Mouse (Mus musculus) hindbrain, embryonic 13.5 days (tissue): ENCODE results near the gene Mgat2. TPM values are rescaled to one million over a fixed set of nuclear protein-coding genes. Genes with fewer than 3 reads are reported as not detected.
"Not testable (repeated sequence)": the region's sequence is repeated elsewhere in the genome, so short reads cannot be mapped to it uniquely, and the experiment has no call there.

Experiments
- ATAC-seq: fragments of 200-750 bp; cut with Nextera tagmentation; 2 replicates; pipeline ENCODE4 v1.8.0; 2017; ENCODE audit warnings: moderate TSS enrichment; ENCODE audit not compliant: low FRiP score
- H3K27ac ChIP-seq: fragments of 300-500 bp; sonication (generic); 2 replicates; pipeline ENCODE4 v1.5.1; 2015; ENCODE audit warnings: inconsistent platforms, mild to moderate bottlenecking, moderate library complexity
- H3K27me3 ChIP-seq: fragments of 300-500 bp; sonication (generic); 2 replicates; pipeline ENCODE4 v1.6.1; 2015; ENCODE audit warnings: mild to moderate bottlenecking, inconsistent platforms
- H3K36me3 ChIP-seq: fragments of 300-500 bp; sonication (generic); 2 replicates; pipeline ENCODE4 v1.6.1; 2015; ENCODE audit warnings: mild to moderate bottlenecking, inconsistent platforms
- H3K4me1 ChIP-seq: fragments of 300-500 bp; sonication (generic); replicated peaks from 2 replicates; pipeline ENCODE4 v1.6.1; 2015; ENCODE audit warnings: inconsistent platforms
- H3K4me2 ChIP-seq: fragments of 300-500 bp; sonication (generic); 2 replicates; pipeline ENCODE4 v1.6.1; 2015; ENCODE audit warnings: inconsistent platforms, mild to moderate bottlenecking, moderate library complexity
- H3K4me3 ChIP-seq: fragments of 300-500 bp; sonication (generic); 2 replicates; pipeline ENCODE4 v1.5.1; 2015; ENCODE audit warnings: mild to moderate bottlenecking, inconsistent platforms
- H3K9ac ChIP-seq: fragments of 300-500 bp; sonication (generic); 2 replicates; pipeline ENCODE4 v1.6.1; 2015; ENCODE audit warnings: mild to moderate bottlenecking, inconsistent platforms
- H3K9me3 ChIP-seq: fragments of 300-500 bp; sonication (generic); 2 replicates; pipeline ENCODE4 v1.6.1; 2016; ENCODE audit warnings: inconsistent platforms
- WGBS: fragments of 180-500 bp; shearing (Covaris S2); methylation state at CpG from one replicate; pipeline ENCODE4 v1.1.7; 2015; 5-methylcytosine and 5-hydroxymethylcytosine counted together
- polyA plus RNA-seq: library from polyadenylated mRNA; unstranded; fragments of >200 nt; fragmentation: Nextera tagmentation; extraction: Ambion mirVana; gene quantifications from 2 replicates; pipeline ENCODE4 v1.2.1, GENCODE M21; 2015

The Mgat2 gene
- polyA plus RNA-seq: 32.8 and 34.1 TPM in 2 replicates

DNA sequence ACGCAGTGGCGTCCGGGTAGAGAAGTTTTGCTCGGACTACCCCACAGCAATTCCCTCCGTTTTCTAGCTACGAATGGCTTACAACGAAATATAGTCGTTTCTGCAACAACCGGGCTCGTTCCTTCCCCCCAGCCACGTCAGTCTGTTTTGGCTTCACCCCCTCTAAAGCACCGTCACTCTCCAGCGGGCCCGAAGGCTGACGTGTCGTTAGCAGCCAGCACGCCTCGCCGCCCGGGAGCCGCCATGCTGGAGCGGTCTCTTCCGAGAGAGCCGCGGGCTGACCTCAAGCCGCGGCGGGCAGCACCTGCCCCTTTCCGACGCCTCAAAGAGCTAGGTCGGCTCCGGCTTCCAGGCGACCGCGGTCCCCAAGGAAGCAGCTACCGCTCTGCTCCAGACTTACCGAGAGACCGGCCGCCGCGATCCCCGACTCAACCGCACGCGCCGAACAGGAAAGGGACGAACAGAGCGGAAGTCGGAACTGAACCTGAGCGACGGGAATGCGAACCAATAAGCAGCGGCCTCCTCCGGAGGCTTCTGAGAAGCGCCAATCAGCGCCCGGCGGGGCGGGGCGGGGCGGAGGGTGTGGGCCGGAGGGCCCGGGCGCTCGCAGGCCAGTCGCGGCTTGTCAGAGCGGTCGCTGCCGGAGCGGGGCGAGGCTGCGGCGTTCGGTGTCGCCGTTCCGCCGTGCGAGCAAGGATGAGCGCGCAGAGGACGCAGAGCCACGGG, at the start of gene Mgat2, which contains the start of gene Rpl36al:
Gene Mgat2 (plus strand): TSS at position 575 of the 726 bp plus-strand sequence.
Gene Rpl36al (minus strand): TSS at position 501 of the 726 bp plus-strand sequence.
- Histone ChIP-seq H3K9me3 (no peaks in the 10 kb centered on the region), H3K4me3 (peak within 1 kb of the TSS; percentile 90), H3K4me1 (peaks cover 30% of the 10 kb centered on the region), H3K27ac (peak within 1 kb of the TSS; percentile 95), H3K4me2 (peak within 1 kb of the TSS; percentile 90), H3K36me3 (peaks cover 14% of the 10 kb centered on the region), H3K27me3 (no peaks in the 10 kb centered on the region), H3K9ac (peak within 1 kb of the TSS; percentile 96)
- peak; percentile 99 for ATAC-seq
- WGBS: under 1% methylated on average over 83 of the region's 84 CpGs

DNA sequence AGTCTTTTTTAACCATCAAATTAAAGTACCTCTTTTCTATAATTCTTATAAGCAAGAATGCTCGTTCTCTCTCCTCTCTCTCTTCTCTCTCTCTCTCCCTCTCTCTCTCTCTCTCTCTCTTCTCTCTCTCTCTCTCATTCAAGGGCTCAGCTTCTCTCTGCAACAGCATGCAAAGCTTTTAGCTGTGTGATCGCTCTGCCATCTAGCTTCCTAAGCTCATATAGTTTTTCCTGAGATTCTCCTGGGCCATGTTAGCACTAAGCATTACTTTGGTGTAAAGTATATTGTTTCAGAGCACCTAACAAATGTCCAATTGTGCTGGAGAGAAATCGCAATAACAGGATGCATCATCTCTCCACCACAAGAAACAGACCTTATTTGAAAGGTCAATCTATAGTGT, 44.8 kb upstream of the Mgat2 start:
- no peak for ATAC-seq
- H3K9ac ChIP-seq: no peak overlapping the region
- H3K27ac ChIP-seq: no peak overlapping the region
- no peaks in the 10 kb centered on the region for H3K4me1 ChIP-seq
- H3K36me3 ChIP-seq: no peaks in the 10 kb centered on the region
- H3K4me2 ChIP-seq: no peak overlapping the region
- H3K27me3 ChIP-seq: no peaks in the 10 kb centered on the region
- no peak overlapping the region for H3K4me3 ChIP-seq
- no peaks in the 10 kb centered on the region for H3K9me3 ChIP-seq
- WGBS: 90% methylated on average over 3 of the region's 3 CpGs

DNA sequence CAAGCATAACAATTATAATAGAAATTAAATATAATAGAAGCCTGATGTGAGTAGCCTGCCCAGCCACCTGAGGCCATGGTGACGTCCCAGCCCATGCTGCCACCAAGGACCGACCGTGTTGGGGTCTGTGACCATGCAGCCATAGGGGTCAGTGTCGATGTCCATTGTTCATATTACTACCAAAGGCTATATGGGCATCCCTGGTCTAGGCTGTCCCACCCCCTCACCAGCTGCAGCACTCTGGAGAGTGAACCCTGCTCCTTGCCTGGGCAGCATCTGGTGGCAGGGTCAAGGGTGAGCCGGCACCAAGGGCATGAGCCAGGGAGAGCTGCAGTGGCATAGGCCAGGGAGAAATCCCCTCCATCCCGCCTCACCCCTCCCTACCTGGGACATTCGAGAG, 44.1 kb upstream of the Mgat2 start:
- Histone ChIP-seq H3K9ac (no peak overlapping the region), H3K4me3 (no peak overlapping the region), H3K27me3 (no peaks in the 10 kb centered on the region), H3K27ac (no peak overlapping the region), H3K4me2 (no peak overlapping the region), H3K36me3 (no peaks in the 10 kb centered on the region), H3K9me3 (no peaks in the 10 kb centered on the region), H3K4me1 (no peaks in the 10 kb centered on the region)
- no peak for ATAC-seq
- WGBS: 96% methylated on average over 7 of the region's 7 CpGs

DNA sequence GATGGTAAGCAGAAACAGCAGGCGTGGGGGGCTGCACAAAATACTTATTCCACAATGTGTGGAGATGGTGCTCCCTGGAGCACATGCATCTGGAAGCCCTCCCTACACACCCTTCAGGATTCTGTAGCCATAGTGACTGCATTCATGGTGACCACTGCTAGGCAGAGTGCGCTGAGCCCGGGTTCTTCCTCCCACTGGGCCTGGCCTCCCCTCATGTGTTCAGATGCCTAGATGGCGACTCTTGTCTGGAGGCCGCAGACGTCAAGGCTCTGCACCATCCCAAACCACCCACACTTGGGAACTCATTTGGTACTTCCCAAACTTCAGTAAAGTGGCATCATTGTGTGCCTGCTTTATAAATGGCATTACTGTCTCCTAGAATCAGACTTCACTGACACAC, 40.5 kb upstream of the Mgat2 start:
- no peaks in the 10 kb centered on the region for H3K27me3 ChIP-seq
- H3K36me3 ChIP-seq: no peaks in the 10 kb centered on the region
- H3K4me3 ChIP-seq: no peak overlapping the region
- no peak for ATAC-seq
- no peaks in the 10 kb centered on the region for H3K9me3 ChIP-seq
- H3K27ac ChIP-seq: no peak overlapping the region
- 73% methylated on average over 6 of the region's 6 CpGs for WGBS
- no peaks in the 10 kb centered on the region for H3K4me1 ChIP-seq
- no peak overlapping the region for H3K4me2 ChIP-seq
- H3K9ac ChIP-seq: no peak overlapping the region

DNA sequence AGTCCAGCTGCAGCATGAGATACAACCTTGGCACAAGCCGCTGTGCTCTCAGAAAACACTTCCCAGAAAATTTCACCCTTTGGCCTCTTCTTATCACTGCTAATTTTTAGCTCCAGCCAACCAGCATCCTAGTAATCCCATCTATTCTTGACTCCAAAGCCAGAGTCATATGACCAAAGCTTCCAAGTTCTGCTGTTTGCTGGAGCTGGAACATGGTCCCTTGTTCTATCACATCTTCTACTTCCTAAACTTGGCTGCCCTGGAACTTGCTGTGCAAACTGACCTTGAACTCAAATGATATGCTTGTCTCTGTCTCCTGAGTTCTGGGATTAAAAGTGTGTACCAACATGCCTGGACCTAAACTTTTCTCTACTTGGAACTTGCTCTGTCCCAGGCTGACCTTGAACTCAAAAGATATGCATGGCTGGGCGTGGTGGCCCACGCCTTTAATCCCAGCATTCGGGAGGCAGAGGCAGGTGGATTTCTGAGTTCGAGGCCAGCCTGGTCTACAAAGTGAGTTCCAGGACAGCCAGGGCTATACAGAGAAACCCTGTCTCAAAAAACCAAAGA, 36.7 kb upstream of the Mgat2 start:
- 97% methylated on average over 5 of the region's 5 CpGs for WGBS
- no peak for ATAC-seq
- H3K36me3 ChIP-seq: no peaks in the 10 kb centered on the region
- H3K9ac ChIP-seq: no peak overlapping the region
- no peaks in the 10 kb centered on the region for H3K4me1 ChIP-seq
- H3K4me3 ChIP-seq: no peak overlapping the region
- no peak overlapping the region for H3K4me2 ChIP-seq
- no peaks in the 10 kb centered on the region for H3K9me3 ChIP-seq
- no peaks in the 10 kb centered on the region for H3K27me3 ChIP-seq
- H3K27ac ChIP-seq: no peak overlapping the region

DNA sequence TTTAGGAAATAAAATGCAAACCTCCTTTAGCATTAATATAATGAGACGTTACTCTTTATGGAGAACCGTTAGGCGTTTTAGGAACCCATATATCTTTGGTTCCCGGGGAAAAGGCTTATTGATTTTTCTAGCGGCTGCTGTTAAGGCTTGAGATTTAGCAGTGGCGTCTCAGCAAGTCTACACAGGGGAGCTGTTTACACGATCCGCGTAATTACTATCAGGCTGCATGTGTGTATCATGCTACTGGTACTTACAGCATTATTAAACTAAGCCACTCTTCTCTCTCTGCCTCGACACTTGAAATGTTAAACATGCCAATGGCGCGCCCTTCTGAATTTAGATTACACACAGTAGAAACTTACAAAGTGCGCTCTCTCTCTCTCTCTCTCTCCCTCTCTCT, 33.9 kb upstream of the Mgat2 start:
- Histone ChIP-seq H3K27ac (peak overlapping the region; percentile 10; the same call in 1 of the 2 replicates), H3K4me2 (peak overlapping the region; percentile 31), H3K36me3 (peaks cover 2% of the 10 kb centered on the region; the same call in 1 of the 2 replicates), H3K4me1 (no peaks in the 10 kb centered on the region), H3K4me3 (no peak overlapping the region), H3K27me3 (no peaks in the 10 kb centered on the region), H3K9ac (no peak overlapping the region), H3K9me3 (no peaks in the 10 kb centered on the region)
- ATAC-seq: peak; percentile 62; the same call in 1 of the 2 replicates
- 74% methylated on average over 13 of the region's 13 CpGs for WGBS

DNA sequence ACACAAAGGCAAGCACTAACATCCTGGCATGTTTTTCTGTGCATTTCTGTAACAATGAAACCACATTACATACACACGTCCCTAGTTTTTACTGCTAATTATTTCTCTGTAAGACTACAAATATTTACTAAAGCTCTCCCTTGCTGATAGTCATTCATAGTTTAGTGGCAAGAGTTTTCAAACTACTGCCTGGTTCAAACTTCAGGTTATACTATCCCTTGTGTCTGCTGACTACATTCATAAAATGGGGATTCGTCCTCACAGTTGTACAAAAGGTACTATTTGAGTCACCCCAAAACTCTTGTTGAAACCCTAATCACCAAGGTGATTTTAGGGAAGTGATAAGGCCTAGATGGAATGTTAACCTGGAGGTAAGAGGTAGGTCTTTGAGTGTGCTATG, 28.0 kb upstream of the Mgat2 start:
- peaks cover 15% of the 10 kb centered on the region for H3K4me1 ChIP-seq
- peaks cover 24% of the 10 kb centered on the region for H3K36me3 ChIP-seq
- no peak overlapping the region for H3K4me2 ChIP-seq
- no peak overlapping the region for H3K9ac ChIP-seq
- H3K9me3 ChIP-seq: no peaks in the 10 kb centered on the region
- no peak overlapping the region for H3K4me3 ChIP-seq
- no peak for ATAC-seq
- H3K27ac ChIP-seq: no peak overlapping the region
- 85% methylated on average over 2 of the region's 2 CpGs for WGBS
- no peaks in the 10 kb centered on the region for H3K27me3 ChIP-seq

DNA sequence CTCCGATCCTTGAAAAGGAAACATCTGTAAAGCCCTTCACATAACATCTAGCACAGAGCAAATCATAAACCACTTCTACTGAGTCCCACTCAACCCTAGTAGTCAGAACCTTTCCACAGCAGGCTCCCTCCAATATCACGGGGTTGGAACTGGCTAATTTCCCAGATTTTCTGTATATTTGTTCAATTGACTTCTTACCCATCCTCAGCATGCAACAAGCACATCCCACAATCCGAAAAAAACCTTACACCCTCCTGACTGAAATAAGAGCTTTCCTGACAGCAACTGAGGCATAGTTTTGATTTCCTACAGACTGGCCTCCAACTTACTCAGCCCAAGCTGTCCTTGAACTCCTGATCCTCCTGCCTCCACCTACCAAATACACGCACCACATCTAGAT, 27.5 kb upstream of the Mgat2 start:
- Histone ChIP-seq H3K4me1 (peaks cover 15% of the 10 kb centered on the region), H3K36me3 (peaks cover 24% of the 10 kb centered on the region), H3K9me3 (no peaks in the 10 kb centered on the region), H3K27me3 (no peaks in the 10 kb centered on the region), H3K9ac (no peak overlapping the region), H3K4me3 (no peak overlapping the region), H3K27ac (no peak overlapping the region), H3K4me2 (no peak overlapping the region)
- no peak for ATAC-seq
- 79% methylated on average over 4 of the region's 4 CpGs for WGBS

DNA sequence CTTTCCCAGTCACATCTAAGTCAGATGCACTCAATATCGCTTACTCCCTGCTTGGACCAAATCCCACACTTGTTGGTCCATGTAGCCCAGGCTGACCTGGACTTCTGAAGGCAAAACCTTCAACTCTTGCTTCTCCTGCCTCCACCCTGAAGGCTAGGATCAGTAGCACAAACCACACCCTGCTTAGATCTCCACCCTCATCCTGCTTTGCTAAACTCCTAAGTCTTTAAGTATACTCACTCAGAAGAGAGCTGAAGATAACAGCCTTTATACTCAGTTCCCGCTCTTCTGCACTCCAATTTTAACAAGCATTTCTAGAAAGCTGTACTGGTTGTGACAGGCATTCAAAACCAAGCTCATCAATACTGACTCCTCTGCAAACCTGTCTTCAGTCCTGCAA, 26.9 kb upstream of the Mgat2 start:
- Histone ChIP-seq H3K27ac (no peak overlapping the region), H3K9me3 (no peaks in the 10 kb centered on the region), H3K4me1 (peaks cover 15% of the 10 kb centered on the region), H3K36me3 (peaks cover 24% of the 10 kb centered on the region), H3K4me3 (peak overlapping the region; percentile 72; the same call in 1 of the 2 replicates), H3K4me2 (peak overlapping the region; percentile 75; the same call in 1 of the 2 replicates), H3K27me3 (no peaks in the 10 kb centered on the region), H3K9ac (no peak overlapping the region)
- no peak for ATAC-seq
- 95% methylated on average over 2 of the region's 2 CpGs for WGBS

DNA sequence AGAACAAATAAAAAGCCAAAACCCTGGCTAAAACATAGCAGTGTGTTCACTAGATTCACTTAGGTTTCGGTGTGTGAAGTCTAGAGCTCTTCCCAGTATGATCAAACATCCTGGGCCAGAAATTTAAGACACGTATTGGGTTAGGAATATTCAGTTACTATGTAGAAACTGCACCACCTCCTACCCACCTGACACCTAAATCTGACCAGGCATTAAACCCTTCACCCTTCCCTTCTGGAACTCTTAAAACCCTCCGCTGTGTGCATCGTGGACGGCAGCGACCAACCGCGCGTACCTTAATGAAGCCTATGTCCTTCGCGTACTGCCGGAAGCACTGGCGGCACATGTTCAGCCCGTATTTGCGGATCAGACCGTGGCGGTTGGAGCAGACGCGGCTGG, 25.6 kb upstream of the Mgat2 start:
- peak overlapping the region; percentile 96 for H3K27ac ChIP-seq
- no peaks in the 10 kb centered on the region for H3K27me3 ChIP-seq
- peak overlapping the region; percentile 72 for H3K4me3 ChIP-seq
- no peak for ATAC-seq
- peak overlapping the region; percentile 75 for H3K4me2 ChIP-seq
- under 1% methylated on average over 19 of the region's 19 CpGs for WGBS
- peak overlapping the region; percentile 91 for H3K9ac ChIP-seq
- H3K36me3 ChIP-seq: peaks cover 24% of the 10 kb centered on the region
- peaks cover 15% of the 10 kb centered on the region for H3K4me1 ChIP-seq
- H3K9me3 ChIP-seq: no peaks in the 10 kb centered on the region

DNA sequence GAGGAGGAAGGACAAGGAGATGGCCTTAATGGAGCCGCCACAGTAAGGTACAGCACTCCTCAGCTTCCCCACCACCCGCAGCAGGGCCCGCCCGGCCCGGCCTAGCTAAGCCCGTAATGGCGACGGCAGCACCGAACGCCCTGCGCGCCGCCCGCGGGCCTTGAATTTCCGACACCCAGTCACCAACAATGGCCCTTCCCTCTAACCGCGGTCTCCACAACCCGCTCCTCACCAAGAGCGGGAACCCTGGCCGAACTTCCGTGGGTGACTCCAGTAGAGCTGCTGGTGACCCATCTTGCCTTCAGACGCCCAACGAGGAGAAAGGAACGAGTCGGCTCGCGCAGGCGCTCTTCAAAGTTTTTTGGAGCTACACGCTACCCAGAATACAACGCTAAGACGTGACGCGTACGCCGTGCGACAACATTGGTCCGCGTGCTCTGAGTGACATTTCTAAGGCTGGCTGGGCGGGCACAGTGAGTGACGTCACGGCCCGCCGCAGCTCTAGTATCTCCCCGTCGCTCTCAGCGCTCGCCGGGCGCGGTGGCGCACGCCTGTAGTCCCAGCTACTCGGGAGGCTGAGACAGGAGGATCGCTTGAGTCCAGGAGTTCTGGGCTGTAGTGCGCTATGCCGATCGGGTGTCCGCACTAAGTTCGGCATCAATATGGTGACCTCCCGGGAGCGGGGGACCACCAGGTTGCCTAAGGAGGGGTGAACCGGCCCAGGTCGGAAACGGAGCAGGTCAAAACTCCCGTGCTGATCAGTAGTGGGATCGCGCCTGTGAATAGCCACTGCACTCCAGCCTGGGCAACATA, 25.0 kb upstream of the Mgat2 start, which contains the start of gene Rps29:
Gene Rps29 (minus strand): TSS at position 422 of the 813 bp plus-strand sequence.
- H3K9me3 ChIP-seq, H3K27me3 ChIP-seq: not testable (repeated sequence)
- peaks cover 24% of the 10 kb centered on the region for H3K36me3 ChIP-seq
- peak; percentile 99 for ATAC-seq
- H3K9ac ChIP-seq: peak within 1 kb of the TSS; percentile 91
- H3K4me3 ChIP-seq: peak within 1 kb of the TSS; percentile 72
- H3K27ac ChIP-seq: peak within 1 kb of the TSS; percentile 96
- under 1% methylated on average over 59 of the region's 68 CpGs for WGBS
- H3K4me1 ChIP-seq: peaks cover 15% of the 10 kb centered on the region
- peak within 1 kb of the TSS; percentile 75 for H3K4me2 ChIP-seq

DNA sequence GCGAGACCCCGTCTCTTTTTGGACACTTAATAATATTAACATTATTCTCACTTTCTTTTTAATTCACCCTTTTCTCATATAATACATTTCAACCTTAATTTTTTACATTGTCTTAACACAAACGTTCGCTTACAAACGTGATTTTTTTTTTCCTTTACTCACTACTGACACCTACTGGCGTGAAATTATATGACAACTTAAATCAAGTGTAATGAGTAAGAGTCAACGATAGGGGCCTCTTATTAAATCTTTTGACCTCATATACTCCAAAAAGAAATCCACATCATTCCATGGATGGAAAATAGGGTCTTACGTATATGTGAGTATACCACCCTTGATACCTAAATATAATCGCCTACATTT, 24.4 kb upstream of the Mgat2 start:
- Histone ChIP-seq H3K4me1 (peaks cover 15% of the 10 kb centered on the region), H3K27me3 (no peaks in the 10 kb centered on the region), H3K4me2 (peak overlapping the region; percentile 30), H3K27ac (no peak overlapping the region), H3K9me3 (no peaks in the 10 kb centered on the region), H3K4me3 (peak overlapping the region; percentile 19), H3K9ac (no peak overlapping the region), H3K36me3 (peaks cover 24% of the 10 kb centered on the region)
- ATAC-seq: no peak; the same call in 1 of the 2 replicates
- WGBS: 6% methylated on average over 9 of the region's 9 CpGs
